Mouse (Mus musculus) adrenal gland (tissue): ENCODE measurements around the gene Gm7247.
"Not testable (repeated sequence)": the region's sequence is repeated elsewhere in the genome, so short reads cannot be mapped to it uniquely, and the experiment has no call there.

Experiments
- intact Hi-C: fragments of 180-260 bp; cut with DNase I; formaldehyde crosslinking; loops from one replicate; pipeline ENCODE4 v1.15.1; 2025
- long read RNA-seq, 2 experiments: library from polyadenylated mRNA; unstranded; transcript quantifications; one replicate each; pipeline ENCODE4 v2.0.0; 2020; ENCODE audit warnings: borderline replicate concordance in 1 of 2; ENCODE audit not compliant: insufficient replicate concordance in 1 of 2

Gm7247 gene
- long read RNA-seq, experiment 1, partial matches to known transcripts: 0 of 15 reads
- long read RNA-seq, experiment 1, other reads (novel, unspliced or antisense): 15 of 15 reads
- long read RNA-seq, experiment 2, partial matches to known transcripts: 0 of 64 reads
- long read RNA-seq, experiment 2, other reads (novel, unspliced or antisense): 64 of 64 reads

GRCm38 (mm10) chr14:51361456-51361855, at the start of gene Gm7247:
Gene Gm7247, plus strand, starts transcription at chr14:51361756.
- intact Hi-C loops: no loop called here

DNA sequence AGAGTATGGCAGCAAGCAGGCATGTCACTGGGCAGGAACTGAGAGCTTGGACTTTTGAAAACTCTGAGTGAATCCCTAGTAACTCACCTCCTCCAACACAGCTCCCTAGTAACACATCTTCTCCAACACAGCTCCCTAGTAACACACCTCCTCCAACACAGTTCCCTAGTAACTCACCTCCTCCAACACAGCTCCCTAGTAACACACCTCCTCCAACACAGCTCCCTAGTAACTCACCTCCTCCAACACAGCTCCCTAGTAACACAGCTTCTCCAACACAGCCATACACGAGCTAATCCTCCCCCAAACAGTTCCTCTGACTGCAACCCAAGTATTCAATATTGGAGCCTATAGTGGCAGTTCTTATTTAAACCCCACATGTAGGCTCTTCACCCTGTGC, 37.6 kb upstream of the Gm7247 start:
- intact Hi-C loops: no loop called here

DNA sequence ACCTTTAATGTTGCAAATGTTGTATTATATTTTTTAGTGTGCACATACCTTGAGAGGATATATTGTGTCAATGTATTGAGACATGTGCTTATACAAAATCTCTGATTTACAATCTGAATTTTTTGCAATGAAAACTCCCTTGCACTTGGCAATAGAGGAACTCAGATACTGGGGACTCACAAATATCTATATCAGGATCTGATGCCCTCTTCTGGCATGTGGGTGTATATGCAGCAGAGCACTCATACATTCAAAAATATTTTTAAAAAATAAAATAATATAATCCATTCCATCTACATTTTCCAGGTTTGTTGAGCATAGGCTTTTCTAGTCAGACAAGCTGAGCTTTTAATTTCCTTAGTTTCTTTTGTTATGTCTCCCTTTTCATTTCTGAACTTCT, 15.5 kb upstream of the Gm7247 start:
- intact Hi-C loops: loop anchor here (5.0 to 10.0 kb wide), 2 partner anchors 174 to 241 kb away; no protein-coding TSS in a partner anchor

DNA sequence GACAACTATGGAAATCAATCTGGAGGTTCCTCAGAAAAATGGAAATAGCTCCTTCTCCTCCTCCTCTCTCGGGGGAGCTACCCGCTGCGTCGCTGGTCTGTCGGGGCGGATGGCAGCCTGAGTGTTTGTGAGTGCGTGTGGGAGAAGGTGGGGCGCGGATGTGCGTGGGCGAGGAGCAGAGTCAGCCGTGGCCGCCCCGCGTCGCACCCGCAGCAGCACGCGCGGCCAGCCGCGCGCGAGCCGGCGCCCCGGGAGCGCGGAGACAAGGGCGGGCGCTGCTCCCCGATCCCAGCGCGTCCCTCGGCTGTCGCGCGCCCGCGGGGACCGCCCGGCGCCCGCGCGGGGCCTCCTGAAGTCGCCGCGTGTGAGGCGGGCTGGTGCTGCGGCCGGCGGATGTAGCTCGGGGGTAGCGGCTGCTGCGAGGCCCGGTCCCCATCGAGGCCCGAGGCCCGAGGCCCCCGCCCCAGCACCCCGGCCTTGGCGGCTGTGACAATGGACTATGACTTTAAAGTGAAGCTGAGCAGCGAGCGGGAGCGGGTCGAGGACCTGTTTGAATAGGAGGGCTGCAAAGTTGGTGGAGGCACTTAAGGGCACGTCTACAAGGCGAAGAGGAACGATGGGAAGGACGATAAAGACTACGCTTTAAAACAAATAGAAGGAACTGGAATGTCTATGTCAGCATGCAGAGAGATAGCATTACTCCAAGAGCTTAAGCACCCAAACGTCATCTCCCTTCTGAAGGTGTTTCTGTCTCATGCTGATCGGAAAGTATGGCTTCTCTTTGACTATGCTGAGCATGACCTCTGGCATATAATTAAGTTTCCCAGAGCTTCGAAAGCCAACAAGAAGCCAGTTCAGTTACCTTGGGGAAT, 3.2 kb upstream of the Gm7247 start:
- intact Hi-C loops: no loop called here

GRCm38 (mm10) chr14:51382805-51383204, 21.2 kb downstream of the Gm7247 start:
- intact Hi-C loops: no loop called here

DNA sequence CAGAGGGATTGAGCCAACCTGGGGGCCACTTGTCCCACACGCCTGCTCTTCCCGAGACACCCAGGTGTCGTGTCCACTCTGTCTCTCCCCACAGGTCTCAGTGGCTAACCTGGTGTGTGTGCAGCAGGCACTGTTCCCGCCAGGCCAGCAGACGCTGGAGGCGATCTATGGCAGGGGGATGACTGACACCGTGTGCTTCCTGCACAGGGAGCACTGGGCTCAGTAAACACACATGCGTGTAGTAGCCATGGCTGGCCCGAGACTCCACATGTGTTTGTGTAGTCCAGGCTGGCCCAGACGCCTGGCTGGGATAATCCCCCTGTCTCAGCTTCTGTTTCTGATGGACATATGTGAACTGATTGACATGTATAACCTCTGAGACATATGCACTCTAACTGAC, 22.8 kb downstream of the Gm7247 start:
- intact Hi-C loops: no loop called here

- intact Hi-C loops: no loop called here
These were observed 24.2 kb downstream of the Gm7247 start for GRCm38 (mm10) chr14:51385741-51386140.

GRCm38 (mm10) chr14:51387768-51388167, 26.2 kb downstream of the Gm7247 start:
- intact Hi-C loops: no loop called here

- intact Hi-C loops: no loop called here
These were observed 26.7 kb downstream of the Gm7247 start for GRCm38 (mm10) chr14:51388222-51388621.

DNA sequence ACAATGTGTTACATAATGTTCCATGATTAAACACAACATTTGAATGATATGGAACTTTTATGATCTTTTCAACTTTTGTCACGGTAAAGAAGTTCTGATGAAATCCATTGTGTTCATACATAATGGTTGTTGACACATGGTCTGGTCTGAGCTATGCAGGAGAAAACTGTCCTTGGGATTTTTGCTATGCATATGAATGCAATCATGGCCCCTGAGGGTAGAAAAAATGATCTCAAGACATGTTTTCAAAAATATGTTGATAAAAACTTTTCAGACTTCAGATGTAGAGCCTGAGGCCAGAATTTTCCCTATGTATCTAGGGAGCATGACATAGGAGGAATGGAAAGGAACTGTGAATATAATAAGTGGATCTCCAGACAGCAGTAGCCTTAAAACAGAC, 49.0 kb downstream of the Gm7247 start, which contains the start of gene Vmn2r88:
Gene Vmn2r88 (plus strand): TSS at position 301 of the 400 bp plus-strand sequence.
- intact Hi-C loops: no loop called here

- intact Hi-C loops: no loop called here
These were observed 62.3 kb downstream of the Gm7247 start for GRCm38 (mm10) chr14:51423885-51424284.

DNA sequence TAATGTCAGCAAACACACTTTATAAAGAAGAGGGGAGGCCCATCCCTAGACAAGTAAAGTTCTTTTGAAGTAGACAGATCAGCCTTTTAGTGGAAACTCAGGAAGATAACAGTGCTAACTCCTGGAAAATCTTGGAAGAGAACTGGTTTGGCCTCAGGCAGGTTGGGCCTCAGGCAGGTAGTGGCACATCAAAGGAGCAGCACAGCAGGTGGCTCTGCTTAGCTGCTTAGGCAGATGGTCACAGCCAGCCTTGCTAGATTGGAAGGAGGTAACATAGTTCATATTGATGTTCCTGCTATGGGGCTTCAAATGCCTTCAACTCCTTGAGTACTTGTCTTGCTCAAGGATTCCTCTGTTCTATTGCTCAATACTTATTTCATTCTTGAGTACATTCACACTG, 68.6 kb downstream of the Gm7247 start:
- intact Hi-C loops: not testable (repeated sequence)

GRCm38 (mm10) chr14:51434546-51434945, 73.0 kb downstream of the Gm7247 start:
- intact Hi-C loops: no loop called here

DNA sequence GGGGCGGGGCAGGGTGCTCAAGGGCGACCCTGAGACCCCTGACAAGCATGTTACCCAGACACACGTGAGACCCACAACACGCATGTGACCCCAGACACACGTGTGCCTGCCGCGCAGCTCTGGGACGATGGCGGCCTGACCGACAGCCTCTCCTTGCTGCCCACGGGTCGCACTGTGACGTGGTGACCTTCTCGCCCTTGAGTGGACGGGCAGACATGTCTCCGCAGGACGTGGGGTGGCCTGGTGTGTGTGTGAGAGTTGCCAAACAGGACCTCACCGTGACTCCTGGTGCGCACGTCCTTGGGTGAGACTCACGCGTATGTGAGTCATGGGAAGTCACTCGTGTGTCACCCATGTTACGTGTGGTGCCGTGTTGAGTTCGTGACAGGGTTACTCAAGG, 73.5 kb downstream of the Gm7247 start:
- intact Hi-C loops: no loop called here

- intact Hi-C loops: no loop called here
These were observed 77.4 kb downstream of the Gm7247 start for GRCm38 (mm10) chr14:51438955-51439354.

- intact Hi-C loops: not testable (repeated sequence)
These were observed 90.0 kb downstream of the Gm7247 start, which contains the start of gene Vmn2r89 for GRCm38 (mm10) chr14:51451557-51451956. Gene Vmn2r89, plus strand, starts transcription at chr14:51451857.

DNA sequence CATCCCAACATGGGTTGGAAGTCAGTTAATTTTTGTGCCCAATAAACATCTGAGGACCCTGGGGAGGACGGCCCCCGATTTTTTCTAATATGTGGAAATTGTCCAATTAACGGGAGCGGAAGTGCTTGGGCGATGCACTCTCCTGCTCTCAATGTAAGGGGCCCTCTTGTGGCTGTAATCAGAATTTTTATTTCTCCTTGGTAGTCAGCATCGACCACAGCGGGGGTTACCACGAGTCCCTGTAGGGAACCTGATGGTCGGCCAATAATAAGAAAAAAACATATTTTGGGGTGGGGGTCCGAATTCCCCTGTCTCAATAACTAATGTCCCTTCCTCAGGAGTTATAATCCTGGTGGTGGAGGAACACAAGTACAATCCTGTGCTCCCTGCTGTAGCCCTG, 118.7 kb downstream of the Gm7247 start:
- intact Hi-C loops: not testable (repeated sequence)

- intact Hi-C loops: not testable (repeated sequence)
These were observed 119.9 kb downstream of the Gm7247 start for GRCm38 (mm10) chr14:51481332-51482015.

GRCm38 (mm10) chr14:51482051-51482715, 120.6 kb downstream of the Gm7247 start:
- intact Hi-C loops: no loop called here

DNA sequence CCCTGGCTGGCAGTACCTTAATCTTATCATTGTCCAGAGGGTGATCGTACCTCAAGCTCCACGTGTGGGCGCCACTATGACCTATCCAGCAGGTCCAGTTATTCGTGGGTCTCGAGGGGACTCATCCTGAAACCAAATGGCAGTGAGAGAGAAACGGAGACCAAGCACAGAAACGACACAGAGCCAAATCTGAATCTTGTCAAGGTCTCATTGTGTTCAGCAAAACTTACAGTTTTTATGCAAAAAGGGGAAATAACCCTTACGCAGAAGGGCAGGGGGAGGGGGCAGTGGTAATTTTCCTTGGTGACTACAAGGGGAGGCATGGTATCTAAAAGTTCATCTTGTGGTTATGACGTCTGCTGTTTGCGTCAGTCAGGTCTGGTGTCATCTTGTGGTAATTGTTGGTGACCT, 121.4 kb downstream of the Gm7247 start:
- intact Hi-C loops: not testable (repeated sequence)

DNA sequence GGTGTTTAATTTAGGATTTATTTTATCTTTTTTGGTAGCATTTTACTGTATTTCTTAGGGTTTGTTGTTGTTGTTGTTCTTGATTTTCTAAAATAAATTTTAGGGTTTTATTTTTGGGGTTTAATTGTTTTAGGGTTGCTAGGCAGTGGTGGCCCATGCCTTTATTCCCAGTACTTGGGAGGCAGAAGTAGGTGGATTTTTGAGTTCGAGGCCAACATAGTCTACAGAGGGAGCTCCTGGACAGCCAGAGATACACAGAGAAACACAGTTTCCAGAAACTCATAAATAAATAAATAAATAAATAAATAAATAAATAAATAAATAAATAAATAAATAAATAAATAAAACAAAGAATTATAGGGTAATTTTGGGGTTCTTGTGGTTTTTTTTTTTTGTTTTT, 122.1 kb downstream of the Gm7247 start:
- intact Hi-C loops: no loop called here
